Mouse (Mus musculus): ENCODE measurements around the gene Rasip1.
A peak's percentile ranks its signal among the peaks of the same experiment; 100 is the strongest.
"Not testable (repeated sequence)": the region's sequence is repeated elsewhere in the genome, so short reads cannot be mapped to it uniquely, and the experiment has no call there.

Gene Rasip1

GRCm38 (mm10) chr7:45645591-45645971 is 18.3 kb downstream of the Rasip1 start:
- no peak for DNase-seq

- DNase-seq, result no peak
These were observed 19.4 kb downstream of the Rasip1 start for GRCm38 (mm10) chr7:45646671-45647070.

GRCm38 (mm10) chr7:45649351-45649750 is 22.1 kb downstream of the Rasip1 start:
- DNase-seq, result no peak

- DNase-seq, result not testable (repeated sequence)
These were observed 23.2 kb downstream of the Rasip1 start for GRCm38 (mm10) chr7:45650484-45650883.

GRCm38 (mm10) chr7:45654424-45655047 is 27.2 kb downstream of the Rasip1 start:
- DNase-seq, result peak; percentile 51

- DNase-seq, result no peak
These were observed 33.6 kb downstream of the Rasip1 start for GRCm38 (mm10) chr7:45660746-45661478.

- not testable (repeated sequence) for DNase-seq
These were observed 34.4 kb downstream of the Rasip1 start for GRCm38 (mm10) chr7:45661702-45662101.

- no peak for DNase-seq
These were observed 38.2 kb downstream of the Rasip1 start for GRCm38 (mm10) chr7:45665303-45666138.

- no peak for DNase-seq
These were observed 38.9 kb downstream of the Rasip1 start, which contains the start of gene Fut2 for GRCm38 (mm10) chr7:45666161-45666560. Gene Fut2, minus strand, starts transcription at chr7:45666394.

GRCm38 (mm10) chr7:45667761-45668160 is 40.5 kb downstream of the Rasip1 start:
- no peak for DNase-seq

- no peak for DNase-seq
These were observed 41.6 kb downstream of the Rasip1 start for GRCm38 (mm10) chr7:45668921-45669320.

- DNase-seq, result no peak
These were observed 50.5 kb downstream of the Rasip1 start for GRCm38 (mm10) chr7:45677627-45678295.

GRCm38 (mm10) chr7:45678513-45678912 is 51.2 kb downstream of the Rasip1 start:
- DNase-seq, result no peak

- no peak for DNase-seq
These were observed 52.8 kb downstream of the Rasip1 start for GRCm38 (mm10) chr7:45679966-45680621.

- no peak for DNase-seq
These were observed 53.9 kb downstream of the Rasip1 start for GRCm38 (mm10) chr7:45681046-45681736.

GRCm38 (mm10) chr7:45682144-45683126 is 55.1 kb downstream of the Rasip1 start:
- peak; percentile 94 for DNase-seq

GRCm38 (mm10) chr7:45683396-45684050 is 56.2 kb downstream of the Rasip1 start, which contains the start of gene Ntn5:
Gene Ntn5, plus strand, starts transcription at chr7:45684022.
- no peak for DNase-seq

- no peak for DNase-seq
These were observed 58.5 kb downstream of the Rasip1 start for GRCm38 (mm10) chr7:45685811-45686210.

GRCm38 (mm10) chr7:45686841-45687240 is 59.6 kb downstream of the Rasip1 start:
- no peak for DNase-seq

Measured in embryo, embryonic 11 days (tissue).